13 mouse cellular contexts compared by ENCODE assay signal in genomic region chr8:109983944-109984343, GRCm38 (mm10). TPM values are rescaled to one million over a fixed set of nuclear protein-coding genes. Genes with fewer than 3 reads are reported as not detected.
DNase-seq lines count a peak whose midpoint lies in the region.
"Had no signal": no experiment of that assay in that cellular context is flagged by ENCODE, and none has a peak within 500 bp of the region (broad histone marks: within the 10 kb centered on the region; RNA-seq: fewer than 3 reads in every experiment).

No protein-coding gene starts in this region.

- intact Hi-C loops in left cerebral cortex, postnatal 14 days (cut with DNase I), result no loop called here
- intact Hi-C loops in left cerebral cortex, postnatal 36 days (cut with DNase I), result no loop called here

- DNase-seq in left cerebral cortex, postnatal 14 days (ENCODE audit: low spot score in 2 of 2), result peak; percentile 45 to 71
- DNase-seq in left cerebral cortex, postnatal 36 days (ENCODE audit: low spot score in 2 of 2), result no peak
- DNase-seq in urinary bladder, postnatal 14 days (ENCODE audit: low spot score), result peak; percentile 29
- no peak for DNase-seq in urinary bladder, postnatal 4 days (ENCODE audit: low spot score in 2 of 2)
- peak; percentile 12 for DNase-seq in layer of hippocampus, adult 9-10 months (ENCODE audit: low spot score)
- peak; percentile 64 for DNase-seq in testis, postnatal 14 days (ENCODE audit: low spot score)
- no peak for DNase-seq in yolk sac, embryonic 10.5 days (ENCODE audit: low spot score)
- no peak for DNase-seq in gastrocnemius, adult 8-10 months (ENCODE audit: low spot score in 2 of 2)
- DNase-seq: cerebellum, adult 2 months; gastrocnemius, postnatal 10 days; heart, postnatal 14 days; spleen, adult 18-20 months had no signal

RNA-seq across cellular contexts. Expression of gene Tat, which starts 6.3 kb away (rescaled TPM):
- not detected for total RNA-seq in left cerebral cortex, postnatal 14 days (2021)
- not detected for total RNA-seq in left cerebral cortex, postnatal 36 days (2021)
- under 1 TPM in 1 of 4 experiments, not detected in 3; 0.59 TPM for total RNA-seq in gastrocnemius, adult 8-10 months (2022)
- total RNA-seq: gastrocnemius, postnatal 10 days; left cerebral cortex, postnatal 10 days had no signal

RNA-seq across cellular contexts. Expression of gene Marveld3, which starts 21.9 kb away (rescaled TPM):
- under 1 TPM in 1 of 2 experiments, not detected in 1; 0.17 TPM for total RNA-seq in left cerebral cortex, postnatal 14 days (2021)
- total RNA-seq in left cerebral cortex, postnatal 36 days (2021), result under 1 TPM; 0.20 to 0.25 TPM
- total RNA-seq in gastrocnemius, adult 8-10 months (2022), result not detected

RNA-seq across cellular contexts. Expression of gene Chst4, which starts 55.6 kb away (rescaled TPM):
- total RNA-seq in left cerebral cortex, postnatal 14 days (2021), result not detected
- under 1 TPM; 0.17 to 0.32 TPM for total RNA-seq in left cerebral cortex, postnatal 36 days (2021)
- not detected for total RNA-seq in gastrocnemius, adult 8-10 months (2022)
- total RNA-seq: gastrocnemius, postnatal 10 days; left cerebral cortex, postnatal 10 days had no signal

Comparison
In these comparisons a context has a peak if more than half of its experiments do, and no peak if none do; other contexts are left out.
1. DNase-seq: peak in left cerebral cortex, postnatal 14 days (2 of 2), urinary bladder, postnatal 14 days (single experiment), layer of hippocampus, adult 9-10 months (single experiment) and testis, postnatal 14 days (single experiment); none in left cerebral cortex, postnatal 36 days (0 of 2), urinary bladder, postnatal 4 days (0 of 2), yolk sac, embryonic 10.5 days (single experiment) and gastrocnemius, adult 8-10 months (0 of 2).